In genomic region chr8:125268181-125268705, GRCm38 (mm10) we compare ENCODE assay signal across 18 mouse cellular contexts.
A peak's percentile ranks its signal among the peaks of the same experiment; 100 is the strongest.
DNase-seq lines count a peak whose midpoint lies in the region; ATAC-seq and TF ChIP-seq lines count a peak whose summit lies in the region.
"Had no signal": no experiment of that assay in that cellular context is flagged by ENCODE, and none has a peak within 500 bp of the region (broad histone marks: within the 10 kb centered on the region; RNA-seq: fewer than 3 reads in every experiment).

No protein-coding gene starts in this region.

- H3K9ac ChIP-seq in midbrain, embryonic 13.5 days (replicated peaks) = no peak overlapping the region
- H3K9ac ChIP-seq in midbrain, embryonic 11.5 days (ENCODE audit: low read length) = no peak overlapping the region
- H3K9ac ChIP-seq: heart, embryonic 12.5 days; liver, embryonic 15.5 days had no signal

- ATAC-seq in midbrain, embryonic 13.5 days = peak; percentile 29; the same call in 1 of the 2 replicates
- no peak for ATAC-seq in midbrain, embryonic 11.5 days (ENCODE audit: low FRiP score)
- ATAC-seq: CD4-positive, CD25-positive, alpha-beta regulatory T cell, adult 4 months had no signal

- H3K9me3 ChIP-seq in midbrain, embryonic 13.5 days = no peaks in the 10 kb centered on the region
- H3K9me3 ChIP-seq in midbrain, embryonic 11.5 days (ENCODE audit: control insufficient read depth, low read length) = no peaks in the 10 kb centered on the region
- H3K9me3 ChIP-seq: heart, embryonic 12.5 days; liver, embryonic 15.5 days; megakaryocyte, embryonic 14.5 days had no signal

- peaks cover 27% of the 10 kb centered on the region for H3K4me1 ChIP-seq in midbrain, embryonic 13.5 days (replicated peaks)
- peaks cover 10% of the 10 kb centered on the region; the same call in 1 of the 2 replicates for H3K4me1 ChIP-seq in midbrain, embryonic 11.5 days (ENCODE audit: control insufficient read depth, insufficient read depth, low read length)
- H3K4me1 ChIP-seq: liver, embryonic 15.5 days; megakaryocyte, embryonic 14.5 days had no signal

- WGBS in midbrain, embryonic 13.5 days = 50% methylated on average over 6 of the region's 6 CpGs
- 76% methylated on average over 6 of the region's 6 CpGs for WGBS in midbrain, embryonic 11.5 days

- 0 out of 2 replicates have a peak overlapping the region, but pooled peaks have one; percentile 14 for H3K27ac ChIP-seq in midbrain, embryonic 13.5 days
- no peak overlapping the region for H3K27ac ChIP-seq in midbrain, embryonic 11.5 days (ENCODE audit: low read depth, low read length)
- H3K27ac ChIP-seq: liver, embryonic 15.5 days had no signal

- no peak for TF ChIP-seq CTCF in brain, embryonic 14.5 days (IDR thresholded peaks at IDR 0.05; ENCODE audit: borderline replicate concordance, extremely low read depth, insufficient read depth, insufficient read length)

- H3K27me3 ChIP-seq in midbrain, embryonic 13.5 days = peaks cover 11% of the 10 kb centered on the region; the same call in 1 of the 2 replicates
- H3K27me3 ChIP-seq in midbrain, embryonic 11.5 days (ENCODE audit: control insufficient read depth, insufficient read depth, low read length) = no peaks in the 10 kb centered on the region
- H3K27me3 ChIP-seq: heart, embryonic 12.5 days; liver, embryonic 15.5 days had no signal

- no peak overlapping the region for H3K4me3 ChIP-seq in midbrain, embryonic 13.5 days (replicated peaks)
- H3K4me3 ChIP-seq in midbrain, embryonic 11.5 days (ENCODE audit: low read depth, low read length) = no peak overlapping the region
- H3K4me3 ChIP-seq: heart, embryonic 12.5 days; liver, embryonic 15.5 days; megakaryocyte, embryonic 14.5 days had no signal

- peak; percentile 46 to 51 for DNase-seq in heart, postnatal 10 days
- no peak for DNase-seq in heart, adult 9 months (ENCODE audit: low spot score in 2 of 2)
- DNase-seq in midbrain, embryonic 11.5 days (ENCODE audit: low spot score, missing footprints) = no peak
- DNase-seq in brain, embryonic 14.5 days (ENCODE audit: low read depth) = peak; percentile 79
- DNase-seq in lung, postnatal 25 days (ENCODE audit: low spot score) = peak; percentile 22
- no peak for DNase-seq in frontal cortex, postnatal 36 days (ENCODE audit: low spot score in 2 of 2)
- DNase-seq: adrenal gland, adult 2 months; cerebellum, adult 11-12 months; gastrocnemius, postnatal 25 days; kidney, adult 18-20 months; kidney, postnatal 14 days; thymus, postnatal 36 days had no signal

- intact Hi-C loops in heart, postnatal 10 days (cut with DNase I) = no loop called here

- H3K36me3 ChIP-seq in midbrain, embryonic 13.5 days = no peaks in the 10 kb centered on the region
- H3K36me3 ChIP-seq in midbrain, embryonic 11.5 days (ENCODE audit: control insufficient read depth, insufficient read depth, low read length) = no peaks in the 10 kb centered on the region
- H3K36me3 ChIP-seq: G1E; heart, embryonic 12.5 days; liver, embryonic 15.5 days had no signal

- no peak for TF ChIP-seq POLR2A in brain, embryonic 14.5 days (IDR thresholded peaks at IDR 0.05; ENCODE audit: borderline replicate concordance, extremely low read depth, insufficient read depth, insufficient read length, poor library complexity, severe bottlenecking)

- no peak overlapping the region for H3K4me2 ChIP-seq in midbrain, embryonic 13.5 days (replicated peaks)
- no peak overlapping the region for H3K4me2 ChIP-seq in midbrain, embryonic 11.5 days
- H3K4me2 ChIP-seq: heart, embryonic 12.5 days; liver, embryonic 15.5 days had no signal

Comparison
In these comparisons a context has a peak if more than half of its experiments do, and no peak if none do; other contexts are left out.
1. DNase-seq: peak in heart, postnatal 10 days (2 of 2), brain, embryonic 14.5 days (single experiment) and lung, postnatal 25 days (single experiment); none in heart, adult 9 months (0 of 2), midbrain, embryonic 11.5 days (single experiment) and frontal cortex, postnatal 36 days (0 of 2).